Mouse (Mus musculus) adrenal gland, postnatal 10 days (tissue): ENCODE measurements around the gene Peak1. TPM values are rescaled to one million over a fixed set of nuclear protein-coding genes. Genes with fewer than 3 reads are reported as not detected.
A peak's percentile ranks its signal among the peaks of the same experiment; 100 is the strongest.

Source experiments
- DNase-seq: peaks from one replicate; pipeline ENCODE4 v3.0.0; 2021; ENCODE audit warnings: mixed read lengths
- total RNA-seq, 2 experiments: library from RNA; stranded (reverse); gene quantifications; 2 replicates each; pipeline ENCODE4 v1.2.3; 2021

Peak1 gene
- total RNA-seq, 2 experiments from 2014 or later = 37.0 to 46.9 TPM

DNA sequence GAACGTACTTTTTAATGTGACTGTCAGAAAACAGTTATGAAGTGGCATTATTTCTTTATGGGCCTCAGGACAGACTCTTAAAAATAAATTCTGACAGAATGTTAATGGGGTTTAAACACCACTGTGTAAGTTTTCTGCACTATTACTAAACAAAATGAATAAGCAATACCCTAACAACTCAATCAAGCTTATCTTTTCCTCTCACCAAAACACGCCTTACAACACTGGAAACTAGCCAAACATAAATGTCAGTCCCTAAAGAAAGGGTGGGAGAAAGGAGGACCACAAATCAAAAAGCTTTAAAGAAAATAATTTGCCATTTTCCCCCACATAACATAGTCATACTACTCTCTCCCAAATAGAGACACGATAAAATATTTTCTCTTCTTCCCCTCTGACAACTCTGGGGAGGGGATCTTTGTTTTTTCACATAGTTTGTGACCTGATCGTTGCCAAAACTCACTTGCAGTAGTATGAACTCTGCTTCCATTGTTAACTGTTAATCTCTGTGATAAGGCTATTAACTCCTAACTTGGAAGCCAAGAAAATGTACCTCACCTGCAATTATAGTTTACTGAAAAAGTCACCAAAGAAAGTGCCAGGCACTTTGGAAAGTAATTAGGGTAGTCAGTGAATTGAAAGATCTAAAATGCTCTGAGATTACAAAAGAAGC lies 1.8 kb downstream of the Peak1 start:
- DNase-seq = no peak

DNA sequence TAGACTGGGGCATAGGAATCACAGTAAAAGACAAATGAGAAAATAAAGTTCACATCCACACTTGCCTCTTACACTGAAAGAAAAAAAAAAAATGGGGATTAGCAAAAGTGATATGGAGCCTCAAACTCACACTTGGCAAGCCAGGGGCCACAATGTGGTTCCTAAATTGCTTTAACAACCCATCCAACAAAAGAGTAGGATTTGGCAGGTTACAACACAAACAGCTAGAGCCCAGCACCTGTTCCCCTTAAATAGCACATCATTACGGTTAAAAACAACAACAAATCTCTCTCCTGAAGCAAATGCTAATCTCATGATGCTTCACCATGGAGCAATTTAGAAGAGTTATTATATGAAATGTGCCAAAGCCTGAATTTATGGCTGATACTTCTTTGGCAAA lies 2.5 kb downstream of the Peak1 start:
- DNase-seq = no peak

DNA sequence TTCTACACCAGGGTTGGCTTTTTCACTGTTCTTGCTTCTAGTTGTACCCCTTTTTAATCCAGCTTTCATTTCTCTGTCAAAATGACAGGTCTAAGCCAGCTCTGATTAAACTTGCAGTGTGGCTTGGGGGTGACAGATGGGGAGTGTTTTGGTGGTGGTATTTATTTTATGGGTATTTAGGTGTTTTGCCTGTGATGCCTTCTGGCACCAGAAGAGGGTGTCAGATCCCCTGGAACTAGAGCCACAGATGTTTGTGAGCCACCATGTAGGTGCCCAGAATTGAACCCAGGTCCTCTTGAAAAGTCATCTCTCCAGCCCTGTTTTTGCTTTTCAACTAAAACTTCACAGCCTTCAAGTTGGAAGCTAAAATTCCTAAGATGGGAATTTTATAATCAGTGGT lies 3.5 kb downstream of the Peak1 start:
- DNase-seq = no peak

DNA sequence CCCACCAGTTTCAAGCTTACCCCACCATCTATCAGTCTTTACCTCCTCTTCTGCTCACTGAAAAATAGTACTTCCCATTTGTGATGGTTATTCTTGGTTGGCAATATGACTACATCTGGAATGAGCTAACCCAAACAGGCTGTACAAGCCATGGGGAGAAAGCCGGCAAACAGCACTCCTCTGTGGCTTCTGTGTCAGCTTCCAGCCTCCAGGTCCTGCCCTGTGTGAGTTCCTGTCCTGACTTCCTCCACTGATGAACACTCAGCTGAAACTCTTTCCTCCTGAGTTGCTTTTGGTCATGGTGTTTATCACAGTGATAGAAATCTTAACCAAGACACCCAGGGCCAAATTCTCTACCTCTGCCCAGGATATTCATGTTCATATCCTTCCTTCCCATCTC lies 5.2 kb downstream of the Peak1 start:
- no peak for DNase-seq

DNA sequence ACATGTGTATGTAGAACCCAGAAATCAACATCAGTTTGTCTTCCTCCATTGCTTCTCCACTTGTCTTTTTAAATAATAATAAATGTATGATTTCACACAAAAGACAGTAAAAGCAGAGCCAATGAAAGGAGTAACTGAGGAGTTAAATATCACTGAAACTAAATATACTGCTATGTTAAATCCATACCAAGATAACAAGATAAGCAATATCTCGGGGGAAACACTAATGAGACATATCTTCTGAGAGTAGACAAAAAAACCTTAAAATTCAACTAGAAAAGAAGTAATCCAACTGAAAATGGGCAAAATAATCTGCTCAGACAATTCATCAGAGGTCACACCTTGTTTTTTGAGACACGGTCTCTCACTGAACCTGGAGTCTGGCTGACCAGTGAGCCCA lies 7.9 kb downstream of the Peak1 start:
- no peak for DNase-seq

DNA sequence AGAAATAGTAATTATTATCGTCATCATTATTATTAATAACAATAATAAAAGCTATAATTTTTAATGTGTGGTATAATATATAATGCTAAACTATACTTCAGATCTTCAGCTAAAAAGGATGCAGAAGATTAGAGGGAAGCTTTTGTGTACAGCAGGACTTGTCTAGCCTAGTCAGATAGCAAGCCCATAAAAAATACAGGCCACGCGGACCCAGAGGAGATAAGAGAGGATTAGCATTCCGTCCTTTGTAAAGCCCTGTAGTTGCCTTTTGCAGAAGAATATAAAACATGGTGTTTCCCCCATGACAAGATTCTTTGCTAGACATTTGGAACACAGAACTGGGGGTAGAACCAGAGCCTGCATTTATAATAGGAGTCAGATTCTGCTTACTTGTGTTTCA lies 13.2 kb downstream of the Peak1 start:
- no peak for DNase-seq

DNA sequence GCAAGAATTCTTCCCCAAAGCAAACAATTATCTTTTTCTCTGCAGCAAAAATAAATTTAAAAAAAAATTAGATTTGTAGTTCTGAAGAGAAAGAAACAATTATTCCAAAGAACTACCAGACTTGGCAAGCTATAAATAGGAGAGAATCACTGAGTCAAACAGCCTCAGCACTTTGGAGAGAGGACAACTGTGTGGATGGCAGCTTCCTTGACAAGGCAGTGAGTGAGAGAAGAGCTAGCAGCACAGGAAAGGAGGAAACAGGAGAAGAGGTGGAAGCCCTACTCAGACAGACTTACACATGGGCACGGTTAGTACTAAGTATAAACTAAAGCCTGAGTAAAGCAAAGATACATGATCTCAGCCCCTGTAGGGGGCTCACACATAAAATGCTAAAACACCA lies 21.6 kb downstream of the Peak1 start:
- no peak for DNase-seq

DNA sequence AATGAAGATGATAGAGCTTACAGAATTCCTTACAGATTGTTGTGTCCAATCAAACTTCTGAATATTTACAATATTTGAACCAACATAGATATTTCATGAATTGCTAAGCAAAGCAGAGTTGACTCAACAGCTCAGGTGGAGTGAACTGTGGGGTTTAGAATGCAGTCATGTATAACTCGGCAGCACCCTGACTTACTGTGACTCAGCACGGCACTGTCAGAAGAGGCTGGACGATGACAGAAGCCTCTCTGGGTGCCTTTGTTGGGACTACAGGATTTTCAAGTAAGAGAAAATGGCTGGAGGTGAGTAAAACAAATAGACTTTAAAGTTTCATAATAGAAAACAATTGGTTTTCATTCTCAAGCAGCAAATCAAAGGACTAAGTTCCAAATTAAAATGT lies 25.0 kb downstream of the Peak1 start:
- no peak for DNase-seq

DNA sequence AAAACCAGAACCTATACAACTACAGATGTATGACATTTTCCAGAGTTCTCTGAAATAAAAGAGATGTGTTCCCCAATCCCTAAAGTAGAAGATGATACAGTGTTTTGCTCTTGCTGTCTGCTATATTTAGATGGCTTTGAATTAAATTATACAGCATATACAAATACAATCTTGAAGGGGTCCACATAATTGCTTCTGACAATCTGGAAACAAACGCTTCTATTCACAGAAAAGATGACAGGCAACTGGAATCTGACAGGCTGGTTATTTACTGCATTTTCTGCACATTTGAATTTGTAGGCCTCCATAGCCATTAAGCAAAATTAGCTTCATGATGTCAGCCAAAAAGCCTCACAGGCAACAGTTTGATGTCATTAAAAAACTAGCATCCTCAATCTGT lies 35.1 kb downstream of the Peak1 start:
- no peak for DNase-seq

DNA sequence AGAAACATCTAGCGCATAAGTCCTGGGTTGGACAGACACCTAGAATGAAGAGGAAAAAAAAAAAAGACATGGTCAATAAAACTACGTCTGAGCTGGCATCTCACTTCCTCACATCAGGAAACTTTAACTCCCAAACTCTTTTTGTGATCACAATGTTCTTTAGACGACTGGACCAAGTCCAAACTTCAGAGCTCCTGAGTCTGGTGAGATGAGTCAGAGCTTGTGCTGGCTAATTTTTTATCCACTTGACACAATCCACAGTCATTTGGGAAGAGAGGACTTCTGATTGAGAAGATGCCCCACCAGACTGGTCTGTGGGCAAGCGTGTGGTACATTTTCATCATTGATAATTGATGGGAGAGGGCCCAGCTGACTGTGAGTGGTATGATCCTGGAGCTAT lies 43.5 kb downstream of the Peak1 start:
- DNase-seq = peak; percentile 21

DNA sequence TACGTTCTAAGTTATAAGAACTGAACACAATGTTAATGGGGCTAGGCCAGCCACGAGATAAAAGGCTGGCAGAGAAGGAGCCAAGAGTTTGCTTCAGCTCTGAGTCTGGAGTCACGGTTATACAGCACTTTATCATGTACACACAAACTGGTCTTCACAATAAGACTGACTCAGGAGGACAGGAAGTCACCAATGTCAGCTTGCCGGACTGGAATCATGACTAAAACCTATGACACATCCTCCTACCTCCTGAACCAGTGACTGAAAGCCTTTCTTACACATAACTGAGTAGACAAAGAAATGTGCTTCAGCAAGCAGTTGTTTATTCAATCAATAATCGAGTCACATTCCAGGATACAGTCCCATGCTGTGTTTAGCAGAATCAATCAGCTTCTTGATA lies 47.2 kb downstream of the Peak1 start:
- peak; percentile 21 for DNase-seq

DNA sequence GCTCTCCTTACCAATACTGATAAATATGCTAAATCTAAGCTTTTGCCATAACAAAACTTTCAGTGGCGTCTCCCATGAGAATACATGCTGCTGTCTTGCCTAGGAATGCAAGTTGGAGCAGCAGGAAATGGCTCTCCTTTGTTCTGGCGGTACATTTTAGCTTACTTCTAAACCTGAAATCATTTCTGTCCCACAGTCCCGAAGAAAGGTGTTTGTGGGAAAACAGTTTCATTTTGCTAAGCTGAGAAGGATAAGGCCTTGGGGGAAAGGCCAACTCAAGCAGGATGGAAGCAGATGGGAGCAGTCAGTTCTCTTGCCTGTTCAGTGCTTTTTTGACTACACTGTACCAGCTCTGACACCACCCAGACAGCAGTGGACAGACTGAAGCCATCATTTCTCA lies 49.1 kb downstream of the Peak1 start:
- DNase-seq = no peak

DNA sequence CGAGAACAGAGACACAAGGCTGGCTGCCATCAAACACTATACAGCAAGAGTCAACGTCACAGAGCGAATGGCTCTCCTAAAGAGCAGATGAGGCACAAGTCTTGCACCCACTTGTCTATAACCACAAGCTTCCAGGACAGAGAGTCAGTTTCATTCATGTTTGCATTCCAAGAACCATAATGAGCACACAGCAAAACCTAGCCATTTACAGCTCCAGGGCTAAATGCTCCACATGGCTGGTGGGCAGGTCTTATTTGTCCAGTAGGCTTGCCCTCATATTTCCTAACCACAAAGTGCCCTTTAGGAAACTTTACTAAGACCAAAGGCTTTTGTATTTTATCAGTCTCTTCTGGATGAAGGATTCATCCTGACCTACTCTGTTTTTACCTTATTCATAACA lies 54.6 kb downstream of the Peak1 start:
- no peak for DNase-seq

DNA sequence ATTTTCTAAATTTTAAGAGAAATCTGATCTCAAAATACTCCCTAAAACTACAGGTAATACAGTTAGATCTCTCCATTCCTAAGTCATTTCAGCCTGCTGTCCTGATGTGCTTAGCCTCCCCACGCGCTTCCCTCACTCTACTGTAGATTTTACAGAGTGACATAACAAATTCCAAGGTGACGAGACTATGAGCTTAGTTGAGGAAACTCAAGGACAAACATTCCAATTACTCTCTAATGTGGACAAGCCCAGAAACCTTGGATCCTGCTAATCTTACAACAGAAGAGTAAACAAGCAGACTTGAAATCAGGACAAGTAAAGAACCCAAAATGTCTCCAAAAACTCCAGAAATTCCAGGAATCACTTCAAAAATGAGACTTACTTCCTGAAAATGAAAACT lies 58.6 kb downstream of the Peak1 start:
- no peak for DNase-seq

DNA sequence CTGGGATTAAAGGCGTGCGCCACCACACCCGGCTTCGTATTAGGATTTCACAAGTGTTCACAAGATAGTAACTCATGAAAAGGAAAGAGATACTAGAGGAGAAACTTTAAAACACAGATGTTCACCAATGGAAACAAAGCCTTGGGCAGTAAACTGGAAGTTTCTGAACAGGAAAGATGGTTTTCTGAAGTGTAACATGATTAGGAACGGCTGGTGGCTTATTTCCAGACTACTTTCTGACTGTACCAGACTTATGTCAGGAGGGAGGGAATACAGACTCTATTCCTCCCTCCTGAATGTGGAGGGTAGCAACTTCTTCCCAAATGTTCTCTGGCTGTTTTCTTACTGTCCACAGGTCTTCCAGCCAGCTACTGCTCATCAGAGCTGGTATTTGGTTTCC lies 62.7 kb downstream of the Peak1 start:
- DNase-seq = no peak

DNA sequence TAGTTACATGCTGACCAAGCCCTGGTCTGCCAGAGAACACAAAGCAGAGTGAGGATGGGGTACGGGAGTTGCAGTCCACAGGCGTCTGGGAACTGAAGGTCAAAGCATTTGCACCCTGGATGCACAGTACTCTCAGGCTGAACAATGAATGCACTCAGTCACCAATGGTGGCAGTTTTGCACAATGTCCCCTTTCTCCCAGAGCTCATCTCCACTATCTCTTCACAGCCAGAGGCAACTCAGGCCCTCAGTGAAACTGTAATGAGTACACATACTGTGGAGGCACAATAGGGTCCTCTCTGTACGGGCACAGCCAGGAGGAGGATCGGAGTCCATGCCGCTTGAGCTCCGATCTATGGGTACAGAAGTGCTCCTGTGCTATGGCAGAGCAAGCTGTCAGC lies 71.5 kb downstream of the Peak1 start:
- no peak for DNase-seq

DNA sequence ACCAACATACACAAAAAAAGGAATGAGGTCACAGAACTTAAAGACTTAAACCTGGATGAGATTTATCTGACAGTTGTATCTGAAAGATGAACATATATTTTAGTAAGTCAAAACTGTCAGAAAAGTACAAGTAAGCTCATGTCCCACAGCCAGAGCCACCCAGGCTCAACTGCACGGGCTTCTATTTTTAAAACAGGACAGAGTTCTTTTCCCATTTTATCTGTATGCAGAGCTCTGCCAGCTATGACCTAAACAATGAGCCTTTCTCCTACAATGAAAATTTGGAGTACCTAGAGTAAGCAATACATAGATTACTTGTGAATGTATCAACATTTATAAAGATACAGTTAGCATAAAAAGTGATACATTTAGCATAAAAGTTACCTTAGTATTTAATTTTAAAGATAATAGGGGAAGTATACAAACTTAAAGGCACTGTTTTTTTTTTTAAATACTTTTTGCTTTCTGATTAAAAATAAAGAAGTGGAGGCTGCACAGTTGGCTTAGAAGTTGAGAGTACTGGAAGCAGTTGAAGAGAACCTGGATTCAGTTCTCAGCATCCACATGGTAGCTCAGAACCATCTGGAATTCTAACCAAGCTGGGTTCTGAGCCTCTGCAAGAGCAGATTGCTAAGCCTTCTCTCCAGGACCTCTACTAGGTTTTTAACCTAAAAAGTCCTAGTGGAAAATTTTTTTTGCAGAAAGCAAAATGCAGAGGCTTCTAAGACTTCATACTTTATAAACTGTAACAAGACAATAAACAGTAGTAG lies 78.3 kb downstream of the Peak1 start:
- DNase-seq = no peak

DNA sequence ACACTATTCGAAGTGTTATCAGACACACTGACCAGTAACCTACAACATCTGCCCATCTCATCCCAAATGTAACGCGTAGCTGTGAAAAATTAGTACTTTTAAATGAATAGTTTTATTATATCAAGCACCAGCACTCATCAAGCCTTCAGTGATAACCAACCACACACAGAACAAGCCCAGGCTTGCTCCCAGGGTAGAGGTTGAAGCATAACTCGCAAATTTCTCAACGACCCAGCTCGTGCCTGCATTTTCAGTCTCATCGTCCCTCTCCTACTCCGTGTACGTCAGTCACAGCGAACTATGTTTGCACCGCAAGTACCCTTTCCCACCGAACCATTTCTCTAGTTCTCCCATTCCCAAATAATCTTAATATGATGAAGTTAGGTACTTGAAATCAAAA lies 83.5 kb downstream of the Peak1 start:
- DNase-seq = no peak

DNA sequence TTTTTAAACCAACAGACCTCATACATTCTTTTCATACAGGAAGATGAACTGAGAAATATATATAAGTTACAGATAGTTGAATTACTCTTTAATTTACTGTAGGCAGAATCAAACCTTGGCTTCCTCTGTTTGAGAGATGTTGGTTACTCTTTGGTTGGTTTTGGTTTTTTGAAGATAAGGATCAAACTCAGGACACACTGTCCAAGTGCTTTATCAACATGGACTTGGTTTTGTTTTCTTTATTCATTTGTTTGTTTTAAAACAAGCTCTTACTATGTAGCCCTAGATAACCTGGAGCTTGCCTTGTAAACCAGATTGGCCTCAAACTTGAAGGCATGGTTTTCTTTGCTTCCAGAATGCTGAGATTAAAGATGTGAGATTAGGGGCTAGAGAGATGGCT lies 85.1 kb downstream of the Peak1 start:
- DNase-seq = no peak

DNA sequence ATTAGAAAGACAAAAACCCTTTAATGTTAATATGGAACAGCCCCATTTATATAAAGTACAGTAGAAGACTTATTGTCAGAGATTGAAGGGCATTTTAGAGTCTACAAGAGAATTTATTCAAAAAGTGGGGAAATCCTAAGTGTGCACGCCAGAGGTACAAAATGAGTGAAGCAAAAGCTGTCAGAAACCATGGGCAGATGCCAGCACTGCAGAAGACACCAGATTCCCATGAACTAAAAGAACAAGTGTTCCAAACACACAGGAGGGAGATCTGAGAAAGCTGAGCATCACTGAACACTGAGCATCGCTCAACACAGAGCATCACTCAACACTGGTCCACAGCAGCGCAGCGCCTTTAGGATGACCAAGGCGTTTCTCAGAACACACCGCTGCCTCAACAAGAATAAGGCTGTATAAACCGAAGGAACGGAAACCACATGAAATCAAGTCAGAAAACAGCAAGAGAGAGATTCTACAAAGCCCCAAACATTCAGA lies 91.3 kb downstream of the Peak1 start:
- no peak for DNase-seq

DNA sequence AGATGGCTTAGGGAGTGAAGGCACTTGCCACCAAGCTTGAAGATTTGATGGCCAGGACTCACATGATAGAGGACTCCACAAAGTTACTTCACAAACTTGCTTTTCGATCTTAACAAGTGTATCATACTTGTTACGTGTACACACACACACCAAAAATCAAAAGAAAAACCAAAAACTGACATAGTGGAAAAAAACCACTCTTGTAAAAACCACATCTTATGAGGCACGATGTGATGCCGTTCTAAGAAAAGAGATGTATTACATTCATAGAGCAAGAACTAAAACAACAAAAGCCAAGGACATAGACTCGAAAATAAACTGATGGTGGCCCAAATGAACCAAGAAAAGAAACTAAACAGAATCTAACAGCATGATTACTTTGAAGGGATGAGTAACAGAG lies 92.1 kb downstream of the Peak1 start:
- no peak for DNase-seq

DNA sequence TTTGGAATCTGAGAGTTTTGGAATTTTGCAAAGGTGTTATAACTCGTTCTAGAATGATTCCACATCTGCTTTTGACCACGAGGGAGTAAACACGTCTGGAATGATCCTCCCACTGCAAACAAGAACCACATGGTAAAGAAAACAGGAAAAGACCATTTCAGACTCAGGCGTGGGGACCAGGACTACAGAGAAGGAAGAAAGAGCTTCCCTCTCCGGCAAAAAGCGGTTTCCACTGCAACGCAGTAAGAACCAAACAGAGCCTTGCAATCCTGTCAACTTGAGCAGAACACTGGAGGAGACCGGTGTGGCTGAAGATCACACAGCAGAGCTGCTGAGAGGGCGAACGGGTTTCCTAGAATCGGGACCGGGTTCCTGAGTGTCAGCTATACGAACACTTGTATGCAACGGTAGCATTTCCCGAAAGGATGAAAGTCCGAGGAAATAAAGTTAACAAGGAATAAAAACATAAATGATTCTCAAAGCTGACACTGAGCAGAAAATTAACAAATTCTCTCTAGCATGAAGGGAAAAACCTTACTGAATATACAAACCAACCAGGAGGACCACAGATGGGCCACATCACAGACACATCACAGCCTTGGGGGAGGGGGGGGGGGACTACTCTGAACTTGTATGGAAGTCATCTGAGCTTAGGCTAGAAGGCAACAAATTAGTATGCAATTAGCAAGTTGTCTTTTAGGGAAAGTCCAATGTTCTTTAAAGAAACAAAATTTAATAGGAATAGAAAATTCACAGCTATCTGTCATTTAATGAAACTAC lies 93.1 kb downstream of the Peak1 start:
- no peak for DNase-seq

DNA sequence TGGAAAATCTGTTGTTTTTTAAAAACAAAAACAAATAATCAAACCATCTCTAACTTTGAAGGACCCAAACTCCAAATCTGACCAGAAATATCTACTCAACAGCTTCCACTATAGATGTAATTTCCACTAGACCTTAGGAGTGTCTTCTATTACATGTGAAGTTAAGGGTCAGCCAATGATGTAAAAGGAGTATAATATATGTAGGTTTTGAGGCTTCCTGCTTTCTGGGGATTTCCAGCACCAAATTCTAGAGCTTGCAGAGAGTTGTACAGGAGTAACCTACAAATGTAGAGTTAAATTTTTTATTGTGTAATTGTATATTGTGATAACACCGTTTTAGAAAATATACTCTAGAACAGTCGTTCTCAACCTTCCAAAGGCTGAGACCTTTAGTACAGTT lies 96.6 kb downstream of the Peak1 start:
- no peak for DNase-seq
